Mouse (Mus musculus) embryonic facial prominence, embryonic 13.5 days (tissue): ENCODE measurements around the gene Ccdc181. TPM values are rescaled to one million over a fixed set of nuclear protein-coding genes. Genes with fewer than 3 reads are reported as not detected.

Experiments
- ATAC-seq: fragments of 200-750 bp; cut with Nextera tagmentation; 2 replicates; pipeline ENCODE4 v1.8.0; 2017; ENCODE audit warnings: low read depth; ENCODE audit not compliant: insufficient number of reproducible peaks, insufficient read depth, low FRiP score, low TSS enrichment
- H3K27ac ChIP-seq: fragments of 300-500 bp; sonication (generic); 2 replicates; pipeline ENCODE4 v1.5.1; 2015; ENCODE audit warnings: moderate library complexity, mild to moderate bottlenecking, inconsistent platforms
- H3K27me3 ChIP-seq: fragments of 300-500 bp; sonication (generic); 2 replicates; pipeline ENCODE4 v1.6.1; 2015; ENCODE audit warnings: mild to moderate bottlenecking, inconsistent platforms
- H3K36me3 ChIP-seq: fragments of 300-500 bp; sonication (generic); 2 replicates; pipeline ENCODE4 v1.6.1; 2015; ENCODE audit warnings: mild to moderate bottlenecking, inconsistent platforms
- H3K4me1 ChIP-seq: fragments of 300-500 bp; sonication (generic); 2 replicates; pipeline ENCODE4 v1.6.1; 2015; ENCODE audit warnings: inconsistent platforms
- H3K4me2 ChIP-seq: fragments of 300-500 bp; sonication (generic); 2 replicates; pipeline ENCODE4 v1.6.1; 2015; ENCODE audit warnings: moderate library complexity, mild to moderate bottlenecking, inconsistent platforms
- H3K4me3 ChIP-seq: fragments of 300-500 bp; sonication (generic); 2 replicates; pipeline ENCODE4 v1.5.1; 2015; ENCODE audit warnings: mild to moderate bottlenecking, inconsistent platforms
- H3K9ac ChIP-seq: fragments of 300-500 bp; sonication (generic); 2 replicates; pipeline ENCODE4 v1.6.1; 2015; ENCODE audit warnings: mild to moderate bottlenecking, inconsistent platforms
- H3K9me3 ChIP-seq: fragments of 300-500 bp; sonication (generic); 2 replicates; pipeline ENCODE4 v1.6.1; 2016; ENCODE audit warnings: inconsistent platforms
- WGBS: fragments of 180-500 bp; shearing (Covaris S2); methylation state at CpG from one replicate; pipeline ENCODE4 v1.1.7; 2015; ENCODE audit warnings: mixed read lengths; 5-methylcytosine and 5-hydroxymethylcytosine counted together
- polyA plus RNA-seq: library from polyadenylated mRNA; unstranded; fragments of >200 nt; fragmentation: Nextera tagmentation; extraction: Ambion mirVana; gene quantifications from 2 replicates; pipeline ENCODE4 v1.2.1, GENCODE M21; 2015

The Ccdc181 gene
- polyA plus RNA-seq, 1 experiment from 2014 or later, result 6.8 TPM

DNA sequence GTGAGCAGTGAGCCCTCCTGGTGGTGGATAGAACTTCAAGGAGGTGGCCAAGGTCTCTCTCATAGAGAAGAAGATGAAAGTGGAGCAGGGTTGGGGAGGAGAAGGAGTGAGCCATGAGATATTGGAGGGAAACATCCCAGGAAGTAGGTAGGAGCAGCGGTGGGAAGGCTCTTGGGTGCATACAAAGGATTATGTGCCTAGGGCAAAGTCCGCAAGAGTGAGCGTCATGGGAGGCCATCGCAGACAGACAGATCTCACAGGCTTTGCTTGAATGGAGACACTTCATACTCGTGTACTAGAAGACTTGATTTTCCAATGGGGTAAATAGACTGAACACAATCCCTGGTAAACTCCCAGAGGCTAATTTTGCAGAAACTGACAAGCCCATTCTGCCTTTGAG is 43.1 kb downstream of the Ccdc181 start:
- H3K9ac ChIP-seq, result no peak overlapping the region
- WGBS, result 91% methylated on average over 5 of the region's 5 CpGs
- no peak for ATAC-seq

DNA sequence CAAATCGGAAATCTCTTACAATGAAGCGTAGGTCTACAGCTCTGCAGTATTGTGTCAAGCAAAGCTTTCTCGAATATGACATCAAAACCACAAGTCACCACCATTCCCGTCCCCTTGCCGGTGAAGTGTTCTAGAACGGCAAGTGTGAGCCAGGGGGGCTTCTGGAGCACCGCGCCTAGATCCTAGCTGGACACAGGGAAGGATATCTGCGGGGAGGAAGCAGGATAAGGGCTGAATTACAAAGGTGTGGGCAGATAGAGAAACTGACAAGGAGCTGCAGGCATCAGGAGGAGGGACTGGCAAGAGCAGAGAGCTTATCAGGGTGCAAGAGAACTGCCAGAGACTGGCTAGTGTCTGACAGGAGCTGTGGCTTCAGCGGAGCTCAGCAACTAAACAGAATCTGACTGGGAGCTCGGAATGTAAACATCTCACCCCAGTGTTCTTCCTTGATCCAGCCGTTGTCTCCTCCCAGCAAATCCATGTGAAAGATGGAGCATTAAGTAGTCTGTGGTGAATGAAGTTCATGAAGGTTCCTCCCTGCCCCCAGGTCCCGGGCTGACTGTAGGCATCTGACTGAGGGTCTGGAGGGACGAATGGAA is 44.3 kb downstream of the Ccdc181 start:
- Histone ChIP-seq H3K9me3 (no peaks in the 10 kb centered on the region), H3K4me3 (no peak overlapping the region), H3K27ac (no peak overlapping the region), H3K4me1 (no peaks in the 10 kb centered on the region), H3K9ac (no peak overlapping the region), H3K27me3 (no peaks in the 10 kb centered on the region), H3K36me3 (peaks cover 9% of the 10 kb centered on the region; the same call in 1 of the 2 replicates), H3K4me2 (no peak overlapping the region)
- 85% methylated on average over 14 of the region's 14 CpGs for WGBS
- ATAC-seq, result no peak

More for the DNA sequence above, 43.1 kb downstream of the Ccdc181 start:
- no peaks in the 10 kb centered on the region for H3K4me1 ChIP-seq
- no peak overlapping the region for H3K27ac ChIP-seq
- H3K27me3 ChIP-seq, result no peaks in the 10 kb centered on the region
- no peak overlapping the region for H3K4me3 ChIP-seq
- H3K4me2 ChIP-seq, result no peak overlapping the region
- no peaks in the 10 kb centered on the region for H3K9me3 ChIP-seq
- H3K36me3 ChIP-seq, result peaks cover 16% of the 10 kb centered on the region; the same call in 1 of the 2 replicates

DNA sequence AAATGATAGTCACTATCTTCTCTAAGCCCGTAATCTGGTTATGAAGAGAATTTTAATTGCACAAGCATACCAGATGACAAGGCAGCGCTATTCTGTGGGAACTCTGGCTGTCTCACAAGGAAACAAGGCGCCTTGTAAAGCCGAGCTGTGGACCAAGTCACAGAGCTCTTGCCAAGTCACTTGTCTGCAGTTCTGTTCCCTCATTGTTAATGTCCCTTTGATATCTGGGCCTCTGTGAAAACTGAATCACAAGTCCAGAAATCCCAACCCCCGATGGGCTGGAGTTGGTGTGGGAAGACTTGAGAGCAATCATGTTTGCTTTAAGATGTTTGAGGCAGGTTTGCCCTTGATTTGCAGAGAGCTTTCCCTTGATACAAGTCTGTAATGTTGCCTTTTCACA is 45.3 kb downstream of the Ccdc181 start:
- Histone ChIP-seq H3K4me2 (no peak overlapping the region), H3K9me3 (no peaks in the 10 kb centered on the region), H3K9ac (no peak overlapping the region), H3K4me1 (no peaks in the 10 kb centered on the region), H3K4me3 (no peak overlapping the region), H3K27me3 (no peaks in the 10 kb centered on the region), H3K36me3 (peaks cover 5% of the 10 kb centered on the region; the same call in 1 of the 2 replicates), H3K27ac (no peak overlapping the region)
- ATAC-seq, result no peak
- 84% methylated on average over 5 of the region's 5 CpGs for WGBS

DNA sequence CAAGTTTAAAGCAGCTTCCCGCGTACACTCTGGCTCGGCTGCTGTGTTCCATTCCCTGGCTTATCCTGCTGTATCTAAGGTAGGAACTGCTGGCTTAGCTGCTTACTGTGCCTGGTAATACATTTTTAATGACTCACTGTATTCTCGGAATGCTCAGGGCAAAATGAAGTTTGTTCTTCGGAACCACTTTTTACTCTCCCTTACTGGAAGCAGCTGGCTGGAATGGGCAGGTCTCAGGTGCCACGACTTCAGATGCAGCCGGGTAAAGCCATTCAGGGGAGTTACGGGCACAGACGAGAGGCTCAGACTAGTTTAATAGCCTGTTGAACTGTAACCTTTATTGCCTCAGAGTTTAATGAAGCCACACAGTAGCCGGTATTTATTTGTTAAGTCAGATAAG is 46.0 kb downstream of the Ccdc181 start:
- H3K4me3 ChIP-seq, result no peak overlapping the region
- no peak overlapping the region for H3K4me2 ChIP-seq
- no peaks in the 10 kb centered on the region for H3K27me3 ChIP-seq
- ATAC-seq, result no peak
- no peak overlapping the region for H3K27ac ChIP-seq
- H3K9me3 ChIP-seq, result no peaks in the 10 kb centered on the region
- no peaks in the 10 kb centered on the region for H3K4me1 ChIP-seq
- H3K36me3 ChIP-seq, result peaks cover 5% of the 10 kb centered on the region; the same call in 1 of the 2 replicates
- no peak overlapping the region for H3K9ac ChIP-seq
- 82% methylated on average over 10 of the region's 10 CpGs for WGBS

DNA sequence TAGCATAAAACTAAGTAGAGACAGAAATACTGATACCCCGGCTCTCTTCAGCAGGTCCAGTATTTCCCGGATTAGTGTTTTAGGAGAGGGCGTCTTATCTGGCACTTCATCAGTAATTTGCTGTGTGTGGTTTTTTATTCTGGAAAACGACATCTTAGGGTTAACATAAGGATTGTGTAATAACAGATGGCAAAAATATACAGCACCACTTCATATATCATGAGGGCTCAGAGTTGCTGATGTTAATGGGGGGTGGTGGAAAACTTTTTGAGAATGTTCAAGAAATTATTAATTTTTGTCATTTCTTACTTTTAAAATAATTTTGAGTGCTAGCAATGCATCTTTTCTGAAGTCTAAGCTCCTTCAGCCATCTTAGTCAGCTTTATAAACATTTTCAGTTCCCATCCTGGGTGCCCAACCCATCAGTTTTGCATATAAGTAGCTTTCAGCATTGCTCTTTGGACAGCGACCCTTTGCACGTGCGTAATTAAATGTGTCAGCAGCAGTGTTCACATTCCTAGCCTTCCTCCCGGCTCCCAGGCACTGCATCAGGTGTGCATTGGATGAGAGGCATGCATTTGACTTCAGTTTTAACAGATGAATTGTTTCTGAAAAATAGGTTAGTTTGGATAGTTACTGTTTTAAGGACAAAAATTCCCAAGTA is 47.7 kb downstream of the Ccdc181 start:
- no peak for ATAC-seq
- Histone ChIP-seq H3K4me1 (peaks cover 3% of the 10 kb centered on the region; the same call in 1 of the 2 replicates), H3K4me2 (no peak overlapping the region), H3K27me3 (no peaks in the 10 kb centered on the region), H3K27ac (no peak overlapping the region), H3K9ac (no peak overlapping the region), H3K9me3 (no peaks in the 10 kb centered on the region), H3K36me3 (peaks cover 6% of the 10 kb centered on the region; the same call in 1 of the 2 replicates), H3K4me3 (no peak overlapping the region)
- 78% methylated on average over 8 of the region's 8 CpGs for WGBS

DNA sequence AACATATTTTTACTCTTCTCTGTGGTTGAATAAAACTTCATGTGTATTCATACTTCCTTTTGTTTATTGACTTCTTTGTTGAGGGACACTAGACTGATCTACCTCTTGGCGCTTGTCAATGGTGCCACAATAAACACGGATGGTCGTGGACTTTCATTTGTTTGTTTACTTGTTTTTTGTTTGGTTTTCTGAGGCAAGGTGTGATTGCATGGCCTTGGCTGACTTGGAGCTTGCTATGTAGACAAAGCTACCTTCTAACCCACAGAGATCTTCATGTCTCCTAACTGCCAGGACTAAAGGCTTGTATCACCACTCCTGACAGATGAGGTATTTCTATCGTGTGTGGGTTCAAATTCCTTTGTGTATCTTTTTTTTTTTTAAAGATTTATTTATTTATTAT is 48.8 kb downstream of the Ccdc181 start:
- Histone ChIP-seq H3K4me1 (peaks cover 3% of the 10 kb centered on the region; the same call in 1 of the 2 replicates), H3K9ac (no peak overlapping the region), H3K36me3 (peaks cover 6% of the 10 kb centered on the region), H3K27me3 (no peaks in the 10 kb centered on the region), H3K9me3 (no peaks in the 10 kb centered on the region), H3K4me3 (no peak overlapping the region), H3K27ac (no peak overlapping the region), H3K4me2 (no peak overlapping the region)
- 92% methylated on average over 4 of the region's 4 CpGs for WGBS
- no peak for ATAC-seq

DNA sequence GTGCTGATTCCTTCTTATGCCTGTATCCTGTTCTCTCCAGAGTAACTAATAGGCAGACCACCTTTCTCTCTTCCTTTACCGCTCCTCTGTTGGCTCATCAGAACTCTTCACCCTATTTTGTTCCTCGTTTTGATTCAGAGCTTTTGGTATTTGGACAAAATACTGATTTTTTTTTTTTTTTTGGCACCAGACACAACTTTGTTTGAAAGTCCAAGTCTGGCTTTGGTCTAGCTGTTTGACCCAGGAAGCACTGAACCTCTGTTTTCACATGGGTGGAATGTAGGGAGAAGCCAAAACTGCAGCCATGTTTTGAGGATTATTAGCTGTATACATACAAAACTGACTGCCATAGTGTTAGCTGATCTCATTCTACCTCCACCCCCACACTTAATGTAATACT is 49.5 kb downstream of the Ccdc181 start:
- Histone ChIP-seq H3K9me3 (no peaks in the 10 kb centered on the region), H3K9ac (no peak overlapping the region), H3K27me3 (no peaks in the 10 kb centered on the region), H3K4me3 (no peak overlapping the region), H3K4me1 (peaks cover 3% of the 10 kb centered on the region; the same call in 1 of the 2 replicates), H3K36me3 (peaks cover 7% of the 10 kb centered on the region), H3K4me2 (no peak overlapping the region), H3K27ac (no peak overlapping the region)
- 84% methylated on average over 2 of the region's 2 CpGs for WGBS
- no peak for ATAC-seq

DNA sequence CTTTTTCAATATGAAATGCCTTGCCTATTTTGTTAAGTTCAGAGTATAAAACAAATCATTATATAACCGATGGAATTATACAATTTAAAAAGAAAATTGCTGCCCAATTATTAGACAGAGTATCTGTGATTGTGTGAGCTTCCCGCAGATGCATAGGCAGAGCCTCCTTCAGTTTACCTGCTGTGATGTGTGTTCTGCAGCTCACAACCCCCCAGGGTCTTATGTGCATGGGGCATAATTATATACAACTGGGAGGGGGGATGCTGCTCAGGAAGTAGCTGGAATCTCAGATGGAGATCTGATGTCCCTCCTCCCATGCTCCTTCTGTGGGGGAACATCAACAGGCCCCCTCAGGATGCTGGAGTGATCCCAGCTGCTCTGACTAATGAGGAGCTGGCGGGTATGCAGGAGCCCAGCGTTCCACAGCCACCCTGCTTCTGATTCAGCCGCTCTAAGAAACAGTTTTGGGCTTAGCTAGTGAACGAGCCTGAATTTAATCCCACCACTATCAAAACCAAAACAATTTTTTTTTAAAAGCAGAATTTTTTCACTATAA is 51.3 kb downstream of the Ccdc181 start:
- peaks cover 16% of the 10 kb centered on the region for H3K36me3 ChIP-seq
- H3K4me3 ChIP-seq, result no peak overlapping the region
- H3K27ac ChIP-seq, result no peak overlapping the region
- H3K9me3 ChIP-seq, result no peaks in the 10 kb centered on the region
- H3K4me2 ChIP-seq, result no peak overlapping the region
- peaks cover 3% of the 10 kb centered on the region; the same call in 1 of the 2 replicates for H3K4me1 ChIP-seq
- no peak for ATAC-seq
- no peak overlapping the region for H3K9ac ChIP-seq
- 53% methylated on average over 6 of the region's 6 CpGs for WGBS
- no peaks in the 10 kb centered on the region for H3K27me3 ChIP-seq

DNA sequence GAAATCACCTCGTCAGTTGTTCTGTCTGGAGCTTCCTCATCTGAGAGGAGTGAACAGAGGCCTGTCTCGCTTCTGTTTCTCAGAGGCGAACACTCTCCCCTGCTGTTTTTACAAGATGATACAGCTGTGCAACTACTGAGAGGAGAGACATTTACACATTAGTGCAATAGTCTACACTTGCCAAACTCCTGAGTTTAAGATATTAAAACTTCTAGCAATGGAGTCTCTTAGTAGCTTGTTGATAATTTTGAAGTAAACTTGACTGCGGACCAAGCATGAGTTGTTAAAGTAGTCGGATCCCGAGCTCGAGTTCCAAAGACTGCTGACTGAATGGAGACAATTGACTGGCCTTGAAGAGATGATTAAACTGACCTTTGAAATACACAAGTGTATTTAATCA is 52.4 kb downstream of the Ccdc181 start:
- no peak for ATAC-seq
- Histone ChIP-seq H3K27ac (no peak overlapping the region), H3K4me2 (no peak overlapping the region), H3K9ac (no peak overlapping the region), H3K27me3 (no peaks in the 10 kb centered on the region), H3K4me3 (no peak overlapping the region), H3K4me1 (peaks cover 3% of the 10 kb centered on the region; the same call in 1 of the 2 replicates), H3K36me3 (peaks cover 19% of the 10 kb centered on the region), H3K9me3 (no peaks in the 10 kb centered on the region)
- 87% methylated on average over 7 of the region's 7 CpGs for WGBS

DNA sequence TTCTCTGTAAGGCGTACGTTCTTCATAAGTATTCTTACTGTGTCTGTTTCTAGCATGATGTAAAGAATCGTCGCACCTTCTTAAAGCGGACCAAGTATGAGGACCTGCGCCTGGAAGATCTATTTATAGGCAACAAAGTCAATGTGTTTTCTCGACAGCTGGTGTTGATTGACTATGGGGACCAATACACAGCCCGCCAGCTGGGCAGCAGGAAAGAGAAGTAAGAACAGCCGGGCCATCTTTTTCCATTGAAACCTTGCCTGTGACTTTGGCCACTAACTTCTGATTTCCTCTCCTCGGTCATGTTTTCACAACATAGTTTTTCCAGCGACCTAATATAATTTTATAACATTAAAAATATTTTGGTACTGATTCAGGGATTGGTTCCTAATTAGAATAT is 57.2 kb downstream of the Ccdc181 start:
- H3K27ac ChIP-seq, result no peak overlapping the region
- H3K4me3 ChIP-seq, result no peak overlapping the region
- no peaks in the 10 kb centered on the region for H3K4me1 ChIP-seq
- no peaks in the 10 kb centered on the region for H3K9me3 ChIP-seq
- no peak overlapping the region for H3K4me2 ChIP-seq
- ATAC-seq, result no peak
- no peak overlapping the region for H3K9ac ChIP-seq
- H3K27me3 ChIP-seq, result no peaks in the 10 kb centered on the region
- 73% methylated on average over 11 of the region's 11 CpGs for WGBS
- H3K36me3 ChIP-seq, result peaks cover 41% of the 10 kb centered on the region

GRCm38 (mm10) chr1:164335435-164335834 is 60.0 kb downstream of the Ccdc181 start:
- ATAC-seq, result no peak
- Histone ChIP-seq H3K27me3 (no peaks in the 10 kb centered on the region), H3K4me3 (no peak overlapping the region), H3K4me2 (no peak overlapping the region), H3K36me3 (peaks cover 35% of the 10 kb centered on the region), H3K9me3 (no peaks in the 10 kb centered on the region), H3K4me1 (no peaks in the 10 kb centered on the region), H3K27ac (no peak overlapping the region), H3K9ac (no peak overlapping the region)
- WGBS, result 93% methylated on average over 3 of the region's 3 CpGs

DNA sequence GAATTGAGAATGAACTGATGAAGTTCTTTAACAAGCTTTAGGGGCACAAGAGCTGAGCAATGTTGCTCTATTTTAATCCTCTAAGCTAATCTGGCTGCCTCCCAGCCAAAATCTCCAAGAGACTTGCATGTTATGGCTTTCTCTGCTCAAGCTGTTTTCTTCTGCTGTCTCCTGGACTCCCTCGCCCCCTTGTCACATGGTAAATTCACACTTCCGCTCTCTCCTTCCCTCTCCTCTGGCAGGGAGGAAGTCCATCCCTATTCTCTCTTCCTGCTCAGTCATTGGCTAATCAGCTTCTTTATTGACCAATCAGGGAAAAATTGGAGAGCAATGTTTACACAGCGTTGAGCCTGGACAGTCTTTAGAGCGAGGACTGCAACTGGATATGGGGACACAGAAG is 60.5 kb downstream of the Ccdc181 start:
- Histone ChIP-seq H3K4me1 (no peaks in the 10 kb centered on the region), H3K27ac (no peak overlapping the region), H3K9me3 (no peaks in the 10 kb centered on the region), H3K4me2 (no peak overlapping the region), H3K4me3 (no peak overlapping the region), H3K27me3 (no peaks in the 10 kb centered on the region), H3K36me3 (peaks cover 34% of the 10 kb centered on the region), H3K9ac (no peak overlapping the region)
- ATAC-seq, result no peak
- 82% methylated on average over 4 of the region's 4 CpGs for WGBS
